Mouse (Mus musculus) megakaryocyte, embryonic 14.5 days (primary cell): ENCODE measurements around the gene Chsy1.

Source experiments
- FLI1 ChIP-seq: IDR thresholded peaks from 2 replicates; pipeline ENCODE4 v1.6.1; 2012; ENCODE audit warnings: low read length, inconsistent platforms, mixed read lengths
- GATA1 ChIP-seq: IDR thresholded peaks from 3 replicates; pipeline ENCODE4 v1.6.1; 2012; ENCODE audit warnings: mixed read lengths, low read length, inconsistent platforms, borderline replicate concordance

- no peak for TF ChIP-seq FLI1
- no peak for TF ChIP-seq GATA1
Observed at GRCm38 (mm10) chr7:66111211-66111610, 1.9 kb downstream of the Chsy1 start.
